Mouse (Mus musculus) heart, postnatal 25 days (tissue): ENCODE measurements at regions not wholly inside any gene's neighbourhood (a gene's known extent, or its start where the extent isn't known, plus 50 kb on each side); places are given as distances from the start of the nearest gene placed in this dataset.

Experiments
- DNase-seq: peaks from one replicate; pipeline ENCODE4 v3.0.0; 2022; ENCODE audit warnings: low spot score
- intact Hi-C: fragments of 180-260 bp; cut with DNase I; formaldehyde crosslinking; loops from one replicate; pipeline ENCODE4 v1.15.1; 2025

DNA sequence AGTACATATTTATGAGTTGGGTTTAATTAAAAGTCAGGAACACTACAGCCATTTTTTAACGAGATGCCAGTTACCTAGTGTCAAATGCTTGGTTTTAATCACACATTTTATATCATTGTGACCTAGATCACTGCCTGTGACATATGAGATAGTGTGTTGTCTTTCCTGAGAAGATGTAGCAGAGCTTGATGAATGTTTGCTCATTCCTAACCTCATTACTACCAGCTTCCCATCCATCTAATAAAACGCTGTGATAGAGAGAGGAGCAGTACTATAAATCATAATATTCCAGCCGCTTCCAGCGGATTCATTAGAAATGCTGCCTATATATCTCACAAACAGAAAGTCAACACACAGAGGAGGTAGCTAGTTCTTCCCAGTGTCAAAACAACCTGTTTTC, 163.6 kb downstream of the Aldoart1 start:
- no peak for DNase-seq
- intact Hi-C loops, result no loop called here

- DNase-seq, result no peak
- intact Hi-C loops, result no loop called here
These were observed 178.4 kb downstream of the Aldoart1 start for GRCm38 (mm10) chr4:72674006-72674405.

DNA sequence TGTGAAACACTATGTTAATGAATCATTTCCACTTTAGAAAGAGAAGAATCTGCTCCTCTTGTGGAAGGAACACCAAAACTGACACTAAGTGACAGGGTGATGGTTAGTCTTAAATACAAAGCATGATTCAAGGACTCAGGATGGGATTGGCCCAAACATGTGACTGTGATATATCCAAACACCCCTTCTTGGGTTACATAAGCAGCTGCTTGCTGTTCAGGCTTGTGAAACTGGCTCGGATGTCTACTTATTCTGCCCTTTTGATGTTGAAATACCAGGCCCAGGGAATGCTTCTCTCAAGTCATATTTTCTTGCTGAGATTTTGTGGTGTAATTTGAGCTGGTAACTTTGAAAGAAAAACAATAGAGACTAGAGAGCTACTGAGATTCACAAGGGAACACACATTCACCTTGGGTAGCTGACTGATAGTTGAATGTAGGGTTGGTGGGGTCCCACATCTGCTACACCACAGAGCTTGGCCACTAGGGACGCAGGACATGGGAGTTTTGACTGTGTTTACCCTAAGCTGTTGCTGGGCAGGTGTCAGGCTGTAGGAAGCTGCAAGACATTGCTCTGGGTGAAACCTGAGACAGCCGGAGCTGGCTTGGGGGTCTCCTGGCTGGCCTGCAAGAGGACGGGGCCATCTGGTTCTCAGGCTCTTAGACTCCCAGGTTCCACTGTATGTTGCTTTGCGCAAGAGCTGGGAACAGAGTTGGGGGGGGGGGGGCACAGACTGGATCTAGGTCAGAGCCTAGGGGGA, 180.6 kb downstream of the Aldoart1 start:
- intact Hi-C loops, result no loop called here
- DNase-seq, result no peak

DNA sequence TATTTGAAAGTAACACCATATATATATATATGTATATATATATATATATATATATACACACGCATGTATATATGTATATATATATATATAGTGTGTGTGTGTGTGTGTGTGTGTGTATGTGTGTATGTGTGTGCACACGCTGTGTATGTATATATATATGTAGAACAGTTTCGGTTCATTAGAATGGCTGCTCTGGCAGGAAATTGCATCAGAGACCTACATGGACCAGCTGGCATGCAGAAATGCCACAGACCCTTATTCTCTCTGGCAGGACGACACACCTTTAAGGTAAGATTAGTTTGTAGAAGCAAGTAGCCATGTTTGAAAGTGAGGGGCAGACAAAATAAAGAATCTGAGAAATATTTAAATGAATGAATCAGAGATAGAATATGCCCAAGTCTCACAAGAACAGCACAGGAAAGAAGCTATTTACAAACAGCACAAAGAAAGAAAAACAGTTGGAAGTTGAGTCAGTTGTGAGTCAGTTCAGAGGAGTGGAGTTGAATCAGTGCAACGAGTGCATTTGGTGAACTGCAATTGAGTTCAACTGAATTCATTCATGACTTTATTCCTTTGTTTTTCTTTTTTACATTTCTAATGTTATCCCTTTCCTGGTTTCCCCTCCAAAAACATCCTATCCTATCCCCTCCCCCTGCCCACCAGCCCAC, 182.5 kb downstream of the Aldoart1 start:
- DNase-seq, result no peak
- intact Hi-C loops, result no loop called here

DNA sequence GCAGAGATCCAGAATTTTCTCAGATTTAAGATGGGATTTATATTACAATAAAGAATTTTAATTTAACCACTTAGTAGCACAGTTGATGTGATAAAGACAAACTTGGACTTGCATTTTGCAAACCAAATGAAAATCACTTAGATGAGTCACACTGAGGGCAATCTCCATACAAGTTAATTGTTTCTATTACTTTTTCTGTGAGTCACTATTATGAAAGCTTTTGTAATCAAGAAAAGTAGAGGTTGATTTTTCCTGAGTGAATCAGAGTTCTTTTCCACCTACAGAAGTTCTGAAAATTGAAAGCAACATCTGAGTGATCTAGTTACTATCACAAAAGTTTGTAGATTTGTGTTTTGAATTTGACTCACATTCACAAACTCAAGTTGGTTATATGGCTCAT, 188.1 kb downstream of the Aldoart1 start:
- no peak for DNase-seq
- intact Hi-C loops, result no loop called here

DNA sequence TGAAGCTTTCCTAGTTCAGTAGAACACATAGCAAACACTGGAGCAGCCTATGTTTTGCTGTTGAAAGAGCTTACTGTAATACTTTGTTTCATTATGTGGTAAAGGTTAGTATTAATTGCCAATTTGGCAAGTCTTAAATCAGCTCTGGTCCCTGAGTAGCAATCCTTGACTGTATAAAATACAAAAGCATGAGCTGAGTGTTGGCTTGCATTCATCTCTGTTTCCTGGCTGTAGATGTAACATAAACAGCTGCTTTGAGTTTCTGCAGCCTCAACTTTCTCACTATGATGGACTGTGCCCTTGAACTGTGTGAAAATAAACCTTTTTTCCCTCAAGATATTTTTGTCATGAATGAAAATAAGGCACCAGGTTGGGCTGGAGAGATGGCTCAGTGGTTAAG, 190.0 kb downstream of the Aldoart1 start:
- DNase-seq, result no peak
- intact Hi-C loops, result no loop called here

GRCm38 (mm10) chr4:72656206-72656605, 196.2 kb downstream of the Aldoart1 start:
- DNase-seq, result no peak
- intact Hi-C loops, result no loop called here

DNA sequence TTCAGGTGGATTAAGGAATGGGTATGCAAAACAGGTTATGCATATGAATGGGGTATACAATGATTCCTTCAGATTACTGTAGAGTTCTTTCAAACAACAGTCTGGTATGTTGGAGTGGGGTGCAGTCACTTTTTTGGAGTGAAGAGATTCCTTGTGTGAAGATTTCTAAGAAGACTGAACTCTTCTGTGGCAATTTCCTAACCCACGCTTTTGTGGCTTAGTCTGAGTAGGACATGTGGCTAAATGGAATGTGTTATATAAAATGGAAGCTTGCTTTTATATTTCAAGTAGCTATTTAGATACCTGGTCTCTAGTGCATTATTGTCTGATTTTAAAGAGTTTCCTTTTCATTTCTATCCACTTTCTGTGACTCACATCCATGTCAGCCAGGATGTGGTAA, 205.3 kb downstream of the Aldoart1 start:
- intact Hi-C loops, result no loop called here
- no peak for DNase-seq

GRCm38 (mm10) chr4:72629416-72629815, 223.0 kb downstream of the Aldoart1 start:
- intact Hi-C loops, result no loop called here
- no peak for DNase-seq

DNA sequence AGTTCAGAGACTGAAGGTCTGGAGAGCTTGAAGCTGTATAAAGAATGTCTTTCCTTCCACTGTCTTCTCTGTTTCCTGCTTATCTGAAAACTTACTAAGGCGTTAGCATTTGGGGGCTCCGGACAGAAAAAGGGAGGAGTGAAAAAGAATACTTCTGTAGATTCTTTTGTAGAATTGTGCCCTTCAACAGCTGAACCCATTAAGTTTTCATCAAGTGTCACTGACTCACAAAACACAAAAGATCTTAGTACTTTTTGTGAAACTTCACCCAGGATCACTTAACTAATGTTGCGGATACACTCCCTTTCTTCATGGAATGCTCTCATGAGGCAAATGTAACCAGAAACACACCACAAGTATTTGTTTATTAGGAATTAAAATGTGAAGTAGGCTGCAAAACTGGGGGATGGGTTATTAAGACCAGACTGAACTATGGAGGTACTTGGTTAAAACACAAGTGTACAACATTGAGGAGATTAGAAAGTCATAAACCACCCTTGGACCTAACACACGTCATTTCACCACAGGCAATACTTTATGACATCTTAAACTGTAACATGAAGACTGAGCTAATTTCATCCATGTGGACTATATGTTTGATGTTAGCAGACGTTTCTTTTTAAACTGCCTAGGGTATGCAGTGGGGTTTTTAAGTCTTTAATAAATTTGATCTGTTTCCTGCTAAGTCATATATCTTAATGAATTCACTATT, 225.1 kb downstream of the Aldoart1 start:
- intact Hi-C loops, result no loop called here
- DNase-seq, result no peak

DNA sequence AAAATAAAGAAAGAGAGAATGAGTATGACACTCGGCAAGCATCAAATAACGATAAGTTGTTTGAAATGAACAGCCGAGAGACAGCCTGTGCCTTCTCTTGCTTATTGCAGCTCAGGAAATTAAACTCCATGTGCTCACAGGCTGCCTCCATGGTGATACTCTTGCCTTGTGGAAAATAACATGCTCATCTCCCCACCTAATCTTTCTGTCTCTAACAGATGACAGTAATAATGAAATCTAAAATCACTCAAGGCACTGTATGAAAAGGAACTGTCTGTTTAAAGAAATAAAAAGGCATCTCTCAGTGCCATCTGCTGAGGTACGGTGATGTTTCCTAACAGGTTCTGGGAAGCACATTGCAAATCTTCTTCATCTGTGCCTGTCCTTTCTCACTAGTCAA, 247.3 kb downstream of the Aldoart1 start:
- DNase-seq, result no peak
- intact Hi-C loops, result no loop called here

DNA sequence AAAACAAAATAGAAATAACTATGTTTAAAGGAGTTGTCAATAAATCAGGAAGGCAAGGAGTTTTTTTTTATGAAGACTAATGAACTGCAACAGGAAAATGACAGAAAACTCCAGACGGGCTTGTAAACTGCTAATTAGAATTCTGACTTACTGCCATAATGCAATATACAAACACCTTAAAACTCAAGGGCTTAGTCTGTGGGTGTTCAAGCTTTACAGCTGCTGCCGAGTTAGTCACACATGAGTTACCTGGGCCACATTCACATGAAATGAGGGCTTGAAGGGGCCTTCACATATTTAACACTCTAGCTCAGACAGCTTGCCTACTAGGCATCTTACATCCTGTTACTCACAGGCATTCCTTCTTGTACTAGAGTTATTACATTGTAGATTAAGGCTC, 256.9 kb downstream of the Aldoart1 start:
- intact Hi-C loops, result no loop called here
- DNase-seq, result no peak

GRCm38 (mm10) chr4:72592129-72592528, 260.3 kb downstream of the Aldoart1 start:
- DNase-seq, result no peak
- intact Hi-C loops, result no loop called here

- intact Hi-C loops, result no loop called here
- DNase-seq, result no peak
These were observed 277.5 kb downstream of the Aldoart1 start for GRCm38 (mm10) chr4:72574946-72575345.

DNA sequence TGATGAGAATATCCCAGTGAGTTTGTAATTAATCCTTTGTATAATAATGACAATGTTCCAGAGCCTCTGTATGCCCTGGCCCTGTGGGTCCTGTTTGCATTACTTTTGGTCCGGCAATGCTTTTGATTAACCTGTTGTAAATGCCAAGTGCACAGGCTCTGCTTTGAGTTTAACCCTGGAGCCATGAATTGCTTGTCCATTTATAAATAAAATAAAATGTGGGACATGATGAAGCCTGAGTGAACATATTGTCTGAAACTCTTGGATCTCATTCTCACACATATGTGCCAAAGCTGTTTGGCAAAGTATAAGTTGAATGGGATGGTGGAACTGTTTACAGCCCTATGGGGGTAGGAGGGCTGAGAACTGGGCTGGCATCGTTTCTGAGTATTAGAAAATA, 280.5 kb downstream of the Aldoart1 start:
- DNase-seq, result no peak
- intact Hi-C loops, result no loop called here

DNA sequence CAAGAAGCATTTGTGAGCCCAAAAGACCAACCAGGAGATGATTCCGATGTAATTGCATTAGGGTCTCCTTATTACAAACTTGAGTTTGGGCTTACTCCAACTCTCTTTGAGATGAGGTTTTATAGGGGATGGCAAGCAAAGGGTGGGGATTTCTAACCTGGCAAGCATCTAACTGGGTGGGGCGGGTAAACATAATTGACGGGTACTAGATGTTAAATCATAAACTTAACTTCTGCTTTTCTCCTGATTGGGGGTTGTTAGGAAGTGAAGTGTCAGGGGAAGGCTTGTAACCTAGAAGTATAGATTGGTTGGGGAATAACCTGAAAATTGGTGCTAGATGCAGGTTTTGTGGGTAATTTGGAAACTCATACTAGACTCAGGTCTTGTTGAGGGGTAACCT, 287.2 kb downstream of the Aldoart1 start:
- intact Hi-C loops, result no loop called here

DNA sequence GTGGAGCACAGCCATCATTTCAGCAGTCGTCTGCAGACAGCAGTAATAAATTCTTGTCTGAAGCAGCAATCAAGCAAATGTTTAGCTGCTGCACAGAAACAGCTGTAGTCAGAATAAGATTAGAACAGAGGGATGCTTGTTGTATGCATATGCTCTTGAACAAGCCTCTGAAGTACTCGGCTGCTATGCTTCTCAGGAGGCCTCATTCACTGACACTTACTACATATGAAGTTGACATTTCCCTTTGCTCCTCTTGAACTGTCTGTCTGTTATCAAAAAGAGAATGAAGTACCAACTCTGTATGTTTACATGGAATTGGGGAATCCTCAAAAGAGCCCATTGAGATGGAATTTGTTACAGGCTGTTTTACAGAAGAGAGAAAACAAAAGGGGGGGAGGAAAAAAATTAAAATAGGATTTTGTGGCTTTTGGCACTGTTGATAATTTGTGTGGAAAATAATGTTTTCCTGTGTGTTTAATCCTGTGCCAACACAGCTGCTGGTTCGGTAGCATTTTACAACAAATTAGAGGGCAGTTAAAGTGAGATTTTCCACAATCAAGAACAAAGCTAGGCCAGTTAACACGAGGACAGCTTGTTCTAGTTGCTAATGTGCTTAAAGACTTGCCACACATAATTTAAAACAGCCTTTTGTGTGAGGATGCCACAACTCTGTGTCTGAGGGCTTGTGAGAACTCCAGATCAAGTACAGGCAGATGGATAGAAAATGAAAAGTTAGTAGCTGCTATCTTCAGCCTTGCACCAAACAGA, 289.3 kb downstream of the Aldoart1 start:
- intact Hi-C loops, result no loop called here
- no peak for DNase-seq

More for the DNA sequence above, 287.2 kb downstream of the Aldoart1 start:
- DNase-seq, result no peak

- no peak for DNase-seq
- intact Hi-C loops, result no loop called here
These were observed 298.2 kb downstream of the Aldoart1 start for GRCm38 (mm10) chr4:72554276-72554675.

DNA sequence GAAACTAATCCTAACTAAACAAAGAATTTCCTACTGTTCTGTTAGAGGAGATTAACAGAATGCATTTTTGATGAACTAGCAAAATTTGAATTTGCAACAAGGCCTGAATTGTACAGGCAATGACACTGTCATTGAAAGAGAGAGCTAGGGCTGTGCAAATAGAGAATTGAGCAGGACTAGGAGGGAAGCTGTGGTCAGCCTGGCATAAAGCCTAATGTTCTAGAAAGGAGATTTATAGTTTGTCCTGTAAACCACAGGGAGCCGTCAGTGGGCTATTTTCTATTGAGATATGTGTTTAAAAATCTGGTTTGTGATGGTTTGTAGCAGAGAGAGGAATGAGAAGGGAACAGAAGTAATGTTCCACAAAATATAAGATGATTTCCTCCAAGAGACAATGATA, 317.9 kb downstream of the Aldoart1 start:
- no peak for DNase-seq
- intact Hi-C loops, result no loop called here

DNA sequence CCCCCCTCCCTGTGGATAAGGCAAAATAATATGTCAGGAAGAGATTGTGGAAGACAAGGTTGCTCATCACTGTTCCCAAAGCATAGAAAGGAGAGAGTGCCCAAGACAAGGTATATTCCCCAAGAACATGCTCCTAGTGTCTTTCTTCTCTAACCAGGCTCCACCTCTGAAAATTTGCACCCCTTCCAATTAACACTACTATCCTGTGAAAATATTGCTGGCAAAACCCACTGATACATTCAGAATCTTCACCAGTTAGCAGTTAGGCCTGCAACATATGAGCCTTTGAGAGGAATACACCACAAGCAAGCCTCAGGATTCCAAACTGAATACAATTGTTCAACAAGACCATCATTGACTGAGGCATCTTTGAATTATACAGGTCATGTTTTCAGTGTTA, 323.9 kb upstream of the Tle1 start:
- intact Hi-C loops, result no loop called here
- no peak for DNase-seq
